Mouse (Mus musculus): ENCODE data around the gene Abcb8. TPM values are rescaled to one million over a fixed set of nuclear protein-coding genes. Genes with fewer than 3 reads are reported as not detected.
"Not testable (repeated sequence)": the region's sequence is repeated elsewhere in the genome, so short reads cannot be mapped to it uniquely, and the experiment has no call there.

Abcb8 gene
- total RNA-seq, 2 experiments from 2014 or later: 93.7 to 116 TPM

- peak; percentile 95 for DNase-seq
Measured at GRCm38 (mm10) chr5:24394165-24394894, 867 bp downstream of the Abcb8 start.

DNA sequence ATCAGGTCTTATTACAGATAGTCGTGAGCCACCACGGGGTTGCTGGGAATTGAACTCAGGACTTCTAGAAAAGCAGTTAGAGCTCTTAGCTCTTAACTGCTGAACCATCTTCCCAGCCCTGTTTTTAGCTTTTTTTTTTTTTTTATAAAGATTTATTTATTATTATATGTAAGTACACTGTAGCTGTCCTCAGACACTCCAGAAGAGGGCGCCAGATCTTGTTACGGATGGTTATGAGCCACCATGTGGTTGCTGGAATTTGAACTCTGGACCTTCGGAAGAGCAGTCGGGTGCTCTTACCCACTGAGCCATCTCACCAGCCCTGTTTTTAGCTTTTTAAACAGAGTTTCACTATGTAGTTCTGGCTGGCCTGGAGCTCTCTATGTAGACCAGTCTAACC lies 2.8 kb downstream of the Abcb8 start:
- not testable (repeated sequence) for DNase-seq

DNA sequence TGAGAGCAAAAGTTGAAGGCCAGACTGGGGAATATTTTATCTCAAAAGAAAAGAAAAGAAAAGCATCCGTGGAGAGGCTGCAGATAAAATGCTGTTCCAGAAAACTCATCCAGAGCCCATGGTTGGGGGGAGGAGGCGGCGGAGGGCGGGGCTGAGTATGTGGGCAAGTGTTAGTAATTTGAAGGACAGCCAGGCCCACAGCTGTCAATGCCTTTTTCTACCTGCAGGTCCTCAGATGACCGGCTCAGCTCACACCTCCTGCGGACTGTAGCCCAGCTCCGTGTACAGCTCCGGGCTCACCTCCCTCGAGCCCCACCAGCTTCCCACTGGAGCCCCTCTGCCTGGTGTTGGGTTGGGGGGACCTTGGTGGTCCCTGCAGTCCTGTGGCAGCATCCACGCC lies 6.2 kb downstream of the Abcb8 start:
- no peak for DNase-seq

GRCm38 (mm10) chr5:24400362-24400761 lies 6.9 kb downstream of the Abcb8 start:
- DNase-seq: no peak

DNA sequence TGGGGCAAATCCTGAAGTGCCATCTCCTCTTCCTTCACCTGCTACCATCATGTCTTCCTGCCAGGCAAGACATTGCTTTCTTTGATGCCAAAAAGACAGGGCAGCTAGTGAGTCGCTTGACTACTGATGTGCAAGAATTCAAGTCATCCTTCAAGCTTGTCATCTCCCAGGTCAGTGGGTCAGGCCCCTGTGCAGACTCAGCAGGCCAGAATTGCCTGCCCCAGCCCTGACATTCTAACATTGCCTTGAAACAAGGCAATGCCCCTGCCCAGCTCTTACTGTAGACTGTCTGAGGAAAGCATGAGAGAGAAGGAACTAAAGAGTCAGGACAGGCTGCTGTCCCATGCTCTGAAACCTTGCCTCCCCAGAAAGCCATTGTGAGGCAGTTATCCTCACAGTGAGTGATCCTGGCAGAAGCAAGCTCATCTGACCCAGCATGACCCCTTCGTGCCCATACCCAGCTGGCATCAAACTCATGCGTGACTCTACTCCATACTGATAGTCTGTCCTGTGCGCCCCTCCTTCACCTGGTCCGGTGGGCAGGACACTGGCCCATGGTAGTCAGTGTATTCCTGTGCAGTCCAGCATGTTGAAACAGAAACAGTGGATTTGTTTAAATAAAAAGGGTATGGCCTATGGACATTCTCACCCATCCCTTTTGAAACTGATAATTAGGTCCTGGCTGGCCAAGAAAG lies 7.6 kb downstream of the Abcb8 start:
- DNase-seq: no peak

GRCm38 (mm10) chr5:24401969-24402368 lies 8.5 kb downstream of the Abcb8 start:
- DNase-seq: no peak

DNA sequence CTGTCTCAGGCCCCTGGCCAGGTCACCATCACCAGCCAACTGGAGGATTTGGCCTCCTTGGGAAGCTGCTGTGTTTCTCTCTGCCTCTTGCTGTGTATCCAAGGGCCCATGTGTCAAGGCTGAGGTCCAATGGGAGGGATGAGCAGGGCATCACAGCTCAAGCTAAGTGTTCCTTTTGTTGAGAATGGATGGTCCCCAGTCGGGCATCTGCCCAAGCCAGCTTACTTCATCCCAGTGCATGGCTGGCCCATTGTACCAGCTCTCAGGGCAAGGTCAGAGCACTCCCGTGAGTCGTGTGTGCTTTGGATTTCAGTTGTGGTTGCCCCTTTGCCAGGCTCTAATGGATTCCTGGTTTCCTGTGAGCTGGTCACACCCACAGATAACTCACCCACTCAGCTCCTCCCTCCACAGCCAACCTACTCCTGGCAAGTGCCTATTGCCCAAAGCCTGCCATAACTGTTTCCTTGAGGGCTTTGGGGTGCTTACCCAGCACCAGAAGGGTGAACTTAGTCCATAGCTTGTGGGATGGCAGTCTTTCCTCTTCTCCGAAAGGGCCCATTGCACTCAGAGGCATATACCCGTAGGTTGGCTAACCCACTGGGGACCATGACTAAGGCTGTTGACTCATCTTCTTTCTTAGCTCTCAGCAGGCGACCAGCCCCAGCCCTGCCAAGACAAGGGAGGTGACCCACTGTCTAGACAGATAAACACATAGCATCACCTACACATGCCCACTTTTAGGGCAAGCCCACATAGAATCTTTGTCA lies 11.3 kb downstream of the Abcb8 start:
- no peak for DNase-seq

DNA sequence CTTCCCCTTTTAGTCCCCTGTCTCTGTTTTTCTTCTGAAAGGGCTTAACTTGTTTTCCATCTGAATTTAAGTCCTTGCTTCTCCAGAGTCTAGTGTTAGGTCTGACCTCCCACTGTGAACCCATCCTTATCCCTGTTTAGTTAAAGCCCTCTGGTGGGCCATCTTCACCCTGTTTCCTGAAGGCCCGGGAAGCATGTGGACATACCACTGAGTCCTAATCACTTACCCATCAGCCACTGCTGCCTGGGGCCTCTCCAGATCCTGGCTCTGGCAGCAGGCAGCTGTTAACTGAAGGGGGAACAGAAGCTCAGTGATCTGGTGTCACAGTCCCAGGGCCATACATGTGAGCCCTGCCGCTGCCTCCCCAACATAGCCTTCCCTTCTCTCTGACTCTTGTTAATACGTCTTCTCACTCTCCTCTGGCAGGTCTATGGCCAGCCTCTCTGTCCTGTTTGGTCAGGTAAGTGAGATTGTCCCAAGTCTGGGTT lies 12.0 kb downstream of the Abcb8 start:
- DNase-seq: no peak

DNA sequence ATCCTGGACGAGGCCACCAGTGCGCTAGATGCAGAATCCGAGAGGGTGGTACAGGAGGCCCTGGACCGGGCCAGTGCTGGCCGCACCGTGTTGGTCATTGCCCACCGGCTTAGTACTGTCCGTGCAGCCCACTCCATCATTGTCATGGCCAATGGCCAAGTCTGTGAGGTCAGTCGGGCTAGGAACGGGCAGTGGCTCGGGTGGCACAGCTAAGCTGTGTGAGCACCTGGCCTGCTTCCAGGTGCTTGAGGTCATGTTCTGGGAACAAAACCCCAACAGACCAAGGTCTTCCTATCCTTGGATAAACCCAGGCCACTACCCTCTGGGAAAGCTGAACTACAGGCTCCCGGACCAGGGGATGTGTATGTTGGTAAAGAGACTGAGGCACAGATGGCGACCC lies 15.2 kb downstream of the Abcb8 start:
- DNase-seq: peak; percentile 74

GRCm38 (mm10) chr5:24409466-24409865 lies 16.0 kb downstream of the Abcb8 start:
- DNase-seq: no peak

GRCm38 (mm10) chr5:24412063-24412462 lies 18.6 kb downstream of the Abcb8 start:
- DNase-seq: no peak

- no peak for DNase-seq
Measured at GRCm38 (mm10) chr5:24413042-24413693, 19.7 kb downstream of the Abcb8 start, which contains the start of gene Asic3. TSS of gene Asic3 (plus strand) at chr5:24413392.

DNA sequence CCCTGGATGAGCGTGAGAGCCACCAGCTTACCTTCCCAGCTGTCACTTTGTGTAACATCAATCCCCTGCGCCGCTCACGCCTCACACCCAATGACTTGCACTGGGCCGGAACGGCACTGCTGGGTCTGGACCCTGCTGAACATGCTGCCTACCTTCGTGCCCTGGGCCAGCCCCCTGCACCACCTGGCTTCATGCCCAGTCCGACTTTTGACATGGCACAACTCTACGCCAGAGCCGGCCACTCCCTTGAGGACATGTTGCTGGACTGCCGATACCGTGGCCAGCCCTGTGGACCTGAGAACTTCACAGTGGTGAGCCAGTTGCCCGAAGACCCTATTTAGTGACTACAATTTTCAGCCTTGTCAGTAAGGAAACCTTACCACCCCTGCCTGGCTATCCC lies 20.5 kb downstream of the Abcb8 start:
- DNase-seq: peak; percentile 53

DNA sequence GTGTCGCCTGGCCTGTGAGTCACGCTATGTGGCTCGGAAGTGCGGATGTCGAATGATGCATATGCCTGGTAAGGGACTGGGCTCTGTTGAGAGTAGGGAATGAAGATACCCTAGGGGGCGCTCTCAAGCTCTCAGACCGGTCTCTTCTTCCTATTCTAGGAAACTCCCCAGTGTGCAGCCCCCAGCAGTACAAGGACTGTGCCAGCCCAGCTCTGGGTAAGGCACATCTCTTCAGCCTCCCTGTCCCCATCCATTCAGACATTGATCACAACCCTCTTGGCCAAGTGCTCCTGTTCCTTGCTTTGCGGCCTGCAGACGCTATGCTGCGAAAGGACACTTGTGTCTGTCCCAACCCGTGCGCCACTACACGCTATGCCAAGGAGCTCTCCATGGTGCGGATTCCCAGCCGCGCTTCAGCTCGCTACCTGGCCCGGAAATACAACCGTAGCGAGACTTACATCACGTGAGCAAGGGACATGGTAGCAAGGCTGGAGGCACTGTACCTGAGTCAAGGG lies 22.8 kb downstream of the Abcb8 start:
- peak; percentile 77 for DNase-seq

DNA sequence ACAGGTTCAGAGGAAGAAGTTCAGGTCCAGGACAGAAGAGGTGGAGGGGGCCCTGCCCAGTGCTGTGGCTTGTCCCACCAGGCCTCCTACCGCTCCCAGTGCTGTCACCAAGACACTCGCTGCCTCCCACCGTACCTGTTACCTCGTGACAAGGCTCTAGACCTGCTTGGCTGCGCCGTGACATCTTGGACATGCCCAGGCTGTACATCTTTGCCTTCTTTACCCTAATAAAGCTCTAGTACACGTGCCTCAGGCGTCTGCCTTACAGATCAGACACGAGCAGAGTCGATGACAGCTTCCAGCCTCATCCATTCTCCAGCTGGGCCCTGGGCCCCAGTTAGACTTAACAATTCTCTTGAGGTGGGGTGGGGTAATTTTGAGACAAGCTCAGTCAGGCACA lies 24.1 kb downstream of the Abcb8 start:
- no peak for DNase-seq

DNA sequence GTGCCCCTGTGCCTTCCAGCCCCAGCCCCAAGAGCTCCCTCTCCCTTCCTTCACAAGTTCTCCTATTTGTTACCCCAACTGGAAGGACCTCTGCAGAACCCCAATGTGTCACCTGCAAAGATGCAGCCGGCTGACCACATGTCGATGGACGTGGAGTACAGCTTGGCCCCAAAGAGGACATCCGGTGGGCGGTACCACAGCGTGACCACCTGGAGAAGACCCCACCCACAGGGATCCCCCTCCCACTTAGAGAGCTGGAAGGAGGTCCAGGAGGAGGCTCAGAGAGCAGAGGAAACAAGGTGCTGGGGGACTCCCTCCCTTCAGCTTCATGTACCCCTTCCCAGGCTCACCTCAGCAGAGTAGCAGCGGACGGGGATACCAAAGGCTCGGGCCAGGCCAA lies 26.9 kb downstream of the Abcb8 start:
- no peak for DNase-seq

GRCm38 (mm10) chr5:24423129-24424003 lies 29.9 kb downstream of the Abcb8 start, which contains the start of the genes Cdk5 and Slc4a2:
TSS of gene Cdk5 (minus strand) at chr5:24423530.
TSS of gene Slc4a2 (plus strand) at chr5:24423837.
- peak; percentile 97 for DNase-seq

- no peak for DNase-seq
Measured at GRCm38 (mm10) chr5:24424004-24424781, 30.7 kb downstream of the Abcb8 start.

GRCm38 (mm10) chr5:24424861-24425411 lies 31.5 kb downstream of the Abcb8 start:
- DNase-seq: peak; percentile 93

Data from adrenal gland, postnatal 10 days (tissue).